Comparison of ENCODE assay signal across 9 mouse cellular contexts in the genomic region with DNA sequence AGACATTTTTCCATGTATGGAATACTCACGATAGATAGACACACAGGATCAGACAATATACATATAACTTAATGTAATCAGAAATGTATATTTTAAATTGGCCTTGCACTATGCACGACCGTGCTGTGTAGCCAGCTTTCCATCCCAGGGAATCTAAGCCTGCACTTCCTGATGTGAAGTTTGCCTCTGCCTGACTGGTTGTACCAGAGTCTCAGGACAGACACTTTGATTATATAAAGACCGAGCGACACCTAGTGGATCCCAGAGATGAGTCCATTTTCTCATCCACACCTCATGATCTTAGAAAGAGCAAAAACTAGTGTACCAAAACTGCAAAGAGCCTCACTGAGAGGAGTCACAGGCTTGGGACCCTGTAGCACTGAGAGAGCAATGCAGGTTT. TPM values are rescaled to one million over a fixed set of nuclear protein-coding genes. Genes with fewer than 3 reads are reported as not detected.
DNase-seq lines count a peak whose midpoint lies in the region; ATAC-seq and TF ChIP-seq lines count a peak whose summit lies in the region.
"Had no signal": no experiment of that assay in that cellular context is flagged by ENCODE, and none has a peak within 500 bp of the region (broad histone marks: within the 10 kb centered on the region; RNA-seq: fewer than 3 reads in every experiment).

No protein-coding gene starts in this region.

- TF ChIP-seq EP300 in lung, postnatal 0 days (IDR thresholded peaks at IDR 0.05): 0 out of 2 replicates have a peak, but pooled peaks have one; percentile 12

- no peak overlapping the region for H3K27ac ChIP-seq in hindbrain, embryonic 10.5 days
- no peak overlapping the region for H3K27ac ChIP-seq in lung, postnatal 0 days (ENCODE audit: low read length)
- H3K27ac ChIP-seq: heart, embryonic 15.5 days had no signal

- peak; percentile 84 for TF ChIP-seq CTCF in lung, postnatal 0 days (IDR thresholded peaks at IDR 0.05)

- WGBS in hindbrain, embryonic 10.5 days: 38% methylated on average over 5 of the region's 5 CpGs
- 19% methylated on average over 5 of the region's 5 CpGs for WGBS in lung, postnatal 0 days

- no peak overlapping the region for H3K4me2 ChIP-seq in lung, postnatal 0 days (replicated peaks; ENCODE audit: low read depth, low read length)
- H3K4me2 ChIP-seq: heart, embryonic 15.5 days had no signal

- no peaks in the 10 kb centered on the region; the same call in 1 of the 2 replicates for H3K4me1 ChIP-seq in hindbrain, embryonic 10.5 days (replicated peaks)
- H3K4me1 ChIP-seq in lung, postnatal 0 days (ENCODE audit: insufficient read depth, low read depth, low read length): no peaks in the 10 kb centered on the region

- no peaks in the 10 kb centered on the region for H3K9me3 ChIP-seq in hindbrain, embryonic 10.5 days
- no peaks in the 10 kb centered on the region for H3K9me3 ChIP-seq in lung, postnatal 0 days (ENCODE audit: low read length)
- H3K9me3 ChIP-seq: heart, embryonic 15.5 days had no signal

- H3K27me3 ChIP-seq in hindbrain, embryonic 10.5 days (ENCODE audit: insufficient read depth, poor library complexity, severe bottlenecking): no peaks in the 10 kb centered on the region
- H3K27me3 ChIP-seq in lung, postnatal 0 days (replicated peaks; ENCODE audit: insufficient read depth, low read length): no peaks in the 10 kb centered on the region
- H3K27me3 ChIP-seq: heart, embryonic 15.5 days had no signal

- no peak overlapping the region for H3K9ac ChIP-seq in lung, postnatal 0 days (replicated peaks; ENCODE audit: low read depth)
- H3K9ac ChIP-seq: heart, embryonic 15.5 days had no signal

- ATAC-seq in cerebellum, adult (ENCODE audit: insufficient number of reproducible peaks, low FRiP score, low TSS enrichment): peak; percentile 66; the same call in 1 of the 2 replicates
- peak; percentile 73 for ATAC-seq in lung, postnatal 0 days
- no peak for ATAC-seq in erythroblast, adult 5-6 weeks (replicated peaks; ENCODE audit: low FRiP score, poor library complexity, severe bottlenecking)

- no peak overlapping the region for H3K4me3 ChIP-seq in hindbrain, embryonic 10.5 days
- H3K4me3 ChIP-seq in lung, postnatal 0 days (ENCODE audit: low read depth, low read length): no peak overlapping the region
- H3K4me3 ChIP-seq: heart, embryonic 15.5 days had no signal

- H3K36me3 ChIP-seq in hindbrain, embryonic 10.5 days: peaks cover 45% of the 10 kb centered on the region
- no peaks in the 10 kb centered on the region; the same call in 1 of the 2 replicates for H3K36me3 ChIP-seq in lung, postnatal 0 days (ENCODE audit: insufficient read depth, low read length)

- peak; percentile 66 for DNase-seq in MN1 (ENCODE audit: low spot score)
- peak; percentile 53 for DNase-seq in forelimb bud, embryonic 11.5 days (ENCODE audit: low read depth, low spot score)
- DNase-seq in hindbrain, embryonic 10.5 days (ENCODE audit: low spot score): peak; percentile 38
- DNase-seq in layer of hippocampus, adult 18-20 months (ENCODE audit: low spot score in 2 of 2): peak; percentile 36 to 82
- peak; percentile 91 for DNase-seq in lung, postnatal 0 days (ENCODE audit: low spot score)
- DNase-seq in right cerebral cortex, adult 2 months (ENCODE audit: low spot score in 2 of 2): peak; percentile 66 to 76

RNA-seq across cellular contexts. Expression of a gene that starts 25.8 kb away (rescaled TPM):
- polyA plus RNA-seq in hindbrain, embryonic 10.5 days (2016; fragmentation: Nextera tagmentation; extraction: Ambion mirVana): 4.0 and 5.9 TPM in 2 replicates
- total RNA-seq in layer of hippocampus, adult 18-20 months (2021): 10 to 100 TPM; 13.5 to 13.7 TPM
- 13.2 and 16.0 TPM in 2 replicates for polyA plus RNA-seq in lung, postnatal 0 days (2015; fragmentation: Nextera tagmentation; extraction: Ambion mirVana)
- total RNA-seq in erythroblast, adult 5-6 weeks (2015; ENCODE audit: low replicate concordance): 1.2 and 4.4 TPM in 2 replicates
- 2.0 and 4.6 TPM in 2 replicates for total RNA-seq in erythroblast, adult 5-6 weeks (2017; ENCODE audit: low replicate concordance)

Comparison
In these comparisons a context has a peak if more than half of its experiments do, and no peak if none do; other contexts are left out.
1. DNase-seq: peak in every context shown above with its lines; median percentile 91 in lung, postnatal 0 days; 71 in right cerebral cortex, adult 2 months; 66 in MN1; 59 in layer of hippocampus, adult 18-20 months; 53 in forelimb bud, embryonic 11.5 days; 38 in hindbrain, embryonic 10.5 days.